Mouse (Mus musculus) heart, postnatal 0 days (tissue): ENCODE measurements around the gene Stkld1. TPM values are rescaled to one million over a fixed set of nuclear protein-coding genes. Genes with fewer than 3 reads are reported as not detected.

Source experiments
- ATAC-seq: fragments of 200-750 bp; cut with Nextera tagmentation; 2 replicates; pipeline ENCODE4 v1.8.0; 2017; ENCODE audit warnings: low read depth, moderate number of reproducible peaks, moderate library complexity; ENCODE audit not compliant: insufficient read depth
- DNase-seq: peaks from one replicate; pipeline ENCODE4 v3.0.0-alpha.2; 2016; ENCODE audit warnings: low spot score
- H3K27ac ChIP-seq: fragments of 300-500 bp; sonication (generic); 2 replicates; pipeline ENCODE4 v1.5.1; 2014; ENCODE audit warnings: low read depth, mild to moderate bottlenecking
- H3K27me3 ChIP-seq: fragments of 300-500 bp; sonication (generic); 2 replicates; pipeline ENCODE4 v1.6.1; 2014; ENCODE audit warnings: low read length, mixed read lengths; ENCODE audit not compliant: control insufficient read depth, insufficient read depth
- H3K36me3 ChIP-seq: fragments of 300-500 bp; sonication (generic); replicated peaks from 2 replicates; pipeline ENCODE4 v1.6.1; 2014; ENCODE audit warnings: low read length, mixed read lengths; ENCODE audit not compliant: control insufficient read depth, insufficient read depth
- H3K4me1 ChIP-seq: fragments of 300-500 bp; sonication (generic); 2 replicates; pipeline ENCODE4 v1.6.1; 2014; ENCODE audit warnings: antibody characterized with exemption; ENCODE audit not compliant: control insufficient read depth, insufficient read depth
- H3K4me2 ChIP-seq: fragments of 300-500 bp; sonication (generic); 2 replicates; pipeline ENCODE4 v1.6.1; 2014; ENCODE audit warnings: low read depth, mild to moderate bottlenecking, low read length, moderate library complexity
- H3K4me3 ChIP-seq: fragments of 300-500 bp; sonication (generic); 2 replicates; pipeline ENCODE4 v1.5.1; 2014; ENCODE audit warnings: low read depth, low read length
- H3K9ac ChIP-seq: fragments of 300-500 bp; sonication (generic); replicated peaks from 2 replicates; pipeline ENCODE4 v1.6.1; 2014; ENCODE audit warnings: low read depth, low read length, mixed read lengths
- H3K9me3 ChIP-seq: fragments of 300-500 bp; sonication (generic); replicated peaks from 2 replicates; pipeline ENCODE4 v1.6.1; 2016; ENCODE audit warnings: low read length; ENCODE audit not compliant: control insufficient read depth
- CTCF ChIP-seq: IDR thresholded peaks from 2 replicates; pipeline ENCODE4 v1.5.1; 2016; ENCODE audit warnings: antibody characterized with exemption, control low read depth, low read depth
- EP300 ChIP-seq: IDR thresholded peaks from 2 replicates; pipeline ENCODE4 v1.6.1; 2016; ENCODE audit warnings: antibody characterized with exemption, low read depth
- WGBS: fragments of 180-500 bp; shearing (Covaris S2); extraction: QIAGEN DNeasy Blood & Tissue Kit; methylation state at CpG from one replicate; pipeline ENCODE4 v1.1.7; 2014; 5-methylcytosine and 5-hydroxymethylcytosine counted together
- polyA plus RNA-seq: library from polyadenylated mRNA; unstranded; fragments of >200 nt; fragmentation: Nextera tagmentation; extraction: Ambion mirVana; gene quantifications from 2 replicates; pipeline ENCODE4 v1.2.1, GENCODE M21; 2015
- total RNA-seq: library from RNA; depleted of rRNA; stranded (reverse); fragments of >200 nt; gene quantifications from 2 replicates; pipeline ENCODE4 v1.2.3, GENCODE M21; 2014; ENCODE audit warnings: low replicate concordance

The Stkld1 gene
- total and polyA plus RNA-seq, 2 experiments from 2014 or later: 0.25 TPM; not detected in 1

GRCm38 (mm10) chr2:26907109-26907508, 26.7 kb upstream of the Stkld1 start:
- ATAC-seq (no peak), DNase-seq (no peak)
- Histone ChIP-seq H3K27ac (no peak overlapping the region), H3K4me2 (no peak overlapping the region), H3K27me3 (no peaks in the 10 kb centered on the region), H3K36me3 (peaks cover 29% of the 10 kb centered on the region), H3K4me3 (no peak overlapping the region), H3K9ac (no peak overlapping the region), H3K4me1 (peaks cover 27% of the 10 kb centered on the region), H3K9me3 (no peaks in the 10 kb centered on the region)
- TF ChIP-seq EP300: no peak
- TF ChIP-seq CTCF: peak; percentile 63
- 57% methylated on average over 4 of the region's 4 CpGs for WGBS

- peaks cover 24% of the 10 kb centered on the region for H3K4me1 ChIP-seq
- ATAC-seq (no peak), DNase-seq (no peak)
- H3K9me3 ChIP-seq: no peaks in the 10 kb centered on the region
- H3K4me3 ChIP-seq: 0 out of 2 replicates have a peak overlapping the region, but pooled peaks have one; percentile 68
- peaks cover 46% of the 10 kb centered on the region for H3K36me3 ChIP-seq
- H3K4me2 ChIP-seq: peak overlapping the region; percentile 67
- TF ChIP-seq CTCF: no peak
- no peak for TF ChIP-seq EP300
- H3K9ac ChIP-seq: peak overlapping the region; percentile 21; the same call in 1 of the 2 replicates
- 73% methylated on average over 18 of the region's 18 CpGs for WGBS
- H3K27ac ChIP-seq: no peak overlapping the region
- no peaks in the 10 kb centered on the region for H3K27me3 ChIP-seq
These were observed 25.0 kb upstream of the Stkld1 start for GRCm38 (mm10) chr2:26908710-26909386.

GRCm38 (mm10) chr2:26909387-26909784, 24.5 kb upstream of the Stkld1 start:
- H3K36me3 ChIP-seq: peaks cover 52% of the 10 kb centered on the region
- H3K4me1 ChIP-seq: peaks cover 23% of the 10 kb centered on the region
- H3K27ac ChIP-seq: peak overlapping the region; percentile 87
- H3K4me3 ChIP-seq: peak overlapping the region; percentile 68
- ATAC-seq (no peak), DNase-seq (no peak)
- peak overlapping the region; percentile 70 for H3K9ac ChIP-seq
- H3K27me3 ChIP-seq: no peaks in the 10 kb centered on the region
- no peaks in the 10 kb centered on the region for H3K9me3 ChIP-seq
- peak overlapping the region; percentile 67 for H3K4me2 ChIP-seq
- no peak for TF ChIP-seq EP300
- TF ChIP-seq CTCF: no peak

GRCm38 (mm10) chr2:26910124-26910993, 23.5 kb upstream of the Stkld1 start, which contains the start of the genes Med22 and Rpl7a:
Gene Med22 (minus strand): TSS chr2:26910677.
Gene Rpl7a (plus strand): TSS chr2:26910764.
- DNase-seq: peak; percentile 96
- H3K4me3 ChIP-seq: peak within 1 kb of the TSS; percentile 68
- H3K4me2 ChIP-seq: peak within 1 kb of the TSS; percentile 97
- ATAC-seq: peak; percentile 94
- H3K36me3 ChIP-seq: peaks cover 56% of the 10 kb centered on the region
- H3K9me3 ChIP-seq: no peaks in the 10 kb centered on the region
- TF ChIP-seq EP300 (peak; percentile 95), CTCF (no peak)
- H3K9ac ChIP-seq: peak within 1 kb of the TSS; percentile 89
- H3K27ac ChIP-seq: peak within 1 kb of the TSS; percentile 87
- H3K4me1 ChIP-seq: peaks cover 27% of the 10 kb centered on the region
- under 1% methylated on average over 74 of the region's 74 CpGs for WGBS
- H3K27me3 ChIP-seq: no peaks in the 10 kb centered on the region

GRCm38 (mm10) chr2:26910994-26911765, 22.7 kb upstream of the Stkld1 start:
- Histone ChIP-seq H3K36me3 (peaks cover 48% of the 10 kb centered on the region), H3K4me1 (peaks cover 28% of the 10 kb centered on the region), H3K4me3 (peak overlapping the region; percentile 68), H3K9ac (peak overlapping the region; percentile 89), H3K27ac (peak overlapping the region; percentile 87), H3K9me3 (no peaks in the 10 kb centered on the region), H3K4me2 (peak overlapping the region; percentile 97), H3K27me3 (no peaks in the 10 kb centered on the region)
- peak; percentile 60 for DNase-seq
- WGBS: 2% methylated on average over 37 of the region's 37 CpGs
- TF ChIP-seq CTCF (no peak), EP300 (no peak)
- ATAC-seq: peak; percentile 62
